Mouse (Mus musculus) lung, postnatal 0 days (tissue): ENCODE data around the gene Gm45713. TPM values are rescaled to one million over a fixed set of nuclear protein-coding genes. Genes with fewer than 3 reads are reported as not detected.
"Not testable (repeated sequence)": the region's sequence is repeated elsewhere in the genome, so short reads cannot be mapped to it uniquely, and the experiment has no call there.

Experiments
- ATAC-seq: fragments of 200-750 bp; cut with Nextera tagmentation; 2 replicates; pipeline ENCODE4 v1.8.0; 2017; ENCODE audit warnings: moderate library complexity
- DNase-seq: peaks from one replicate; pipeline ENCODE4 v3.0.0-alpha.2; 2016; ENCODE audit warnings: low spot score
- H3K27ac ChIP-seq: fragments of 300-500 bp; sonication (generic); 2 replicates; pipeline ENCODE4 v1.5.1; 2014; ENCODE audit warnings: antibody characterized with exemption, mild to moderate bottlenecking, low read length, mixed read lengths
- H3K27me3 ChIP-seq: fragments of 300-500 bp; sonication (generic); replicated peaks from 2 replicates; pipeline ENCODE4 v1.6.1; 2014; ENCODE audit warnings: low read length, mixed read lengths; ENCODE audit not compliant: insufficient read depth
- H3K36me3 ChIP-seq: fragments of 300-500 bp; sonication (generic); 2 replicates; pipeline ENCODE4 v1.6.1; 2014; ENCODE audit warnings: low read length, mixed read lengths; ENCODE audit not compliant: insufficient read depth
- H3K4me1 ChIP-seq: fragments of 300-500 bp; sonication (generic); 2 replicates; pipeline ENCODE4 v1.6.1; 2014; ENCODE audit warnings: antibody characterized with exemption, low read depth, low read length, mixed read lengths; ENCODE audit not compliant: insufficient read depth
- H3K4me2 ChIP-seq: fragments of 300-500 bp; sonication (generic); replicated peaks from 2 replicates; pipeline ENCODE4 v1.6.1; 2014; ENCODE audit warnings: low read depth, mild to moderate bottlenecking, low read length, moderate library complexity, mixed read lengths
- H3K4me3 ChIP-seq: fragments of 300-500 bp; sonication (generic); 2 replicates; pipeline ENCODE4 v1.5.1; 2014; ENCODE audit warnings: low read depth, low read length
- H3K9ac ChIP-seq: fragments of 300-500 bp; sonication (generic); replicated peaks from 2 replicates; pipeline ENCODE4 v1.6.1; 2014; ENCODE audit warnings: low read depth, mild to moderate bottlenecking
- H3K9me3 ChIP-seq: fragments of 300-500 bp; sonication (generic); 2 replicates; pipeline ENCODE4 v1.6.1; 2016; ENCODE audit warnings: low read length, mixed read lengths
- CTCF ChIP-seq: IDR thresholded peaks from 2 replicates; pipeline ENCODE4 v1.5.1; 2016; ENCODE audit warnings: antibody characterized with exemption, mild to moderate bottlenecking
- EP300 ChIP-seq: IDR thresholded peaks from 2 replicates; pipeline ENCODE4 v1.6.1; 2016; ENCODE audit warnings: antibody characterized with exemption, mild to moderate bottlenecking, control low read depth
- WGBS: fragments of 180-500 bp; shearing (Covaris S2); extraction: QIAGEN DNeasy Blood & Tissue Kit; methylation state at CpG from one replicate; pipeline ENCODE4 v1.1.7; 2014; 5-methylcytosine and 5-hydroxymethylcytosine counted together
- polyA plus RNA-seq: library from polyadenylated mRNA; unstranded; fragments of >200 nt; fragmentation: Nextera tagmentation; extraction: Ambion mirVana; gene quantifications from 2 replicates; pipeline ENCODE4 v1.2.1, GENCODE M21; 2015

Gm45713 gene
- polyA plus RNA-seq, 1 experiment from 2014 or later, result 0.62 TPM

DNA sequence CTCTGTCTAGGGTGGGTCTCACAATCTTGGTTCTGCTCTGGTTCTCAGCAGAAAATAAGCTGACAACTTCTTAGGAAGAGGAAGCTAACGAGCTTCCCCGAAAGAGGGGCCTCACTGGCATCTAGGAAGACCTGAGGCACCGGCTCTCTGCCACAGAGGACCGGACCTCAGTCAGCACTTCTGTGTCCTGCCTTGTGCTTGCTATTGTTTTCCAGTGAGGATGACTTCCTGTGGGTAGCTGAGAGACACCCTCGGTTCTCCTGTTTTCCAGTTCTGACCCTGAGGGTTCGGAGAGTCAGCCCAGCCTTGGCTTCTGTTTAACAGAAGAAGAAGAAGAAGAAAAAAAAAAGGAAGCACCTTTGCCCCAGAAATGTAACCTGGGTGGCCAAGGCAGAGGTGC, 38.6 kb downstream of the Gm45713 start:
- WGBS, result 51% methylated on average over 6 of the region's 6 CpGs

DNA sequence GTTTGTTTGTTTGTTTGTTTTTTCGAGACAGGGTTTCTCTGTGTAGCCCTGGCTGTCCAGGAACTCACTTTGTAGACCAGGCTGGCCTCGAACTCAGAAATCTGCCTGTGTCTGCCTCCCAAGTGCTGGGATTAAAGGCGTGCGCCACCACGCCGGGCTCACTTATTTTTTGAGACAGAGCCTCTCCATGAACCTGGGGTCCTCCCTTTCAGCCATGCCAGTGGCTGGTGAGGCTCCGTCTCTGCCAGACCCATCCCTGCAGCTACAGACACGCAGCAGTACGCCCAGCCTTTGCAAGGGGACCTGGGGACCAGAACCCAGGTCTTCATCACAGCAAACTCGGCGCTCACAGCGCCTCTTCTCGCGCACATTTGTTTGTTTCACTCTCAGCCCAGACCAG, 40.1 kb downstream of the Gm45713 start:
- not testable (repeated sequence) for H3K27ac ChIP-seq, DNase-seq, H3K4me1 ChIP-seq, H3K4me2 ChIP-seq, ATAC-seq, H3K9ac ChIP-seq, H3K27me3 ChIP-seq, H3K9me3 ChIP-seq, H3K4me3 ChIP-seq, H3K36me3 ChIP-seq
- 91% methylated on average over 14 of the region's 14 CpGs for WGBS

More for the DNA sequence above, 38.6 kb downstream of the Gm45713 start:
- no peak for TF ChIP-seq EP300
- no peak for TF ChIP-seq CTCF
- no peaks in the 10 kb centered on the region for H3K27me3 ChIP-seq
- peak; percentile 23; the same call in 1 of the 2 replicates for ATAC-seq
- no peaks in the 10 kb centered on the region for H3K4me1 ChIP-seq
- no peak overlapping the region for H3K4me2 ChIP-seq
- H3K9ac ChIP-seq, result no peak overlapping the region
- no peaks in the 10 kb centered on the region for H3K36me3 ChIP-seq
- peak overlapping the region; percentile 14; the same call in 1 of the 2 replicates for H3K27ac ChIP-seq
- no peak overlapping the region for H3K4me3 ChIP-seq
- peak; percentile 31 for DNase-seq
- H3K9me3 ChIP-seq, result no peaks in the 10 kb centered on the region

DNA sequence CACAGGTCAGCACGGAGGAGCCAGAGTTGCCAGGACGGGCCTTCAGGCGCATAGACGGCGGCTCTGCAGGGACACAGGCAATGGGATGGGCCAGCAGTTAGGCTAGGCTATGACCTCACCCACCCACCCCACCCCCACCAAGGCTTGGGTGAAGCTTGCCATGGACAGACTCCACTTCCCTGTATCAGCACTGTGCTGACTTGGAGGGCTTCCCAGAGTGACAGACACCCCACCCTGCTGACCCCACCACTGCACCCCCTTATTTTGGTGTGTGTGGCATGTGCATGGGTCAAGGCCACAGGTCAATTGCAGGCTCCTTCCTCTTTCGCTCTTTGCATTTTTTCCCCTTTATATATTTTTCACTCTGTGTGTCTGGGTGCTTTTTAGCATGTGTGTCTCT, 40.7 kb downstream of the Gm45713 start:
- Histone ChIP-seq H3K4me2 (no peak overlapping the region), H3K27ac (no peak overlapping the region), H3K4me3 (no peak overlapping the region), H3K36me3 (no peaks in the 10 kb centered on the region), H3K9me3 (no peaks in the 10 kb centered on the region), H3K9ac (no peak overlapping the region), H3K27me3 (no peaks in the 10 kb centered on the region), H3K4me1 (no peaks in the 10 kb centered on the region)
- ATAC-seq, result no peak
- no peak for DNase-seq
- no peak for TF ChIP-seq EP300
- TF ChIP-seq CTCF, result no peak
- WGBS, result 71% methylated on average over 6 of the region's 6 CpGs

DNA sequence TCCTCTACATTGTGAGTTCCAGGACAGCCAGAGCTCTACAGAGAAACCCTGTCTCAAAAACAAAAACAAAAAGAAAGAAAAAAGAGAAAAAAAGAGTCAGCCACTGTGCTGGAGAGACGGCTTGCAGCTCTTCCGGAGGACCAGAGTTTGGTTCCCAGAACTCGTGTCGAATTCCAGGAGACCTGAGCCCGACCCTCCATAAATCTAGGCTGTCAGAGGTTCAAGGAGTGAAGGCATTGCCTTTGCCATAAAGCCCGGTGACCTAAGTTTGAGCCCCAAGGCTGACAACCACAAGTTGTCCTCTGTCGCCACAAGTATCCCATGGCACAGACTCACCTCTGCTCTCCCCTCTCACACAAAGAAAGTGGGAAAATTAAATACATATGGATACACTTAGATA, 41.9 kb downstream of the Gm45713 start:
- no peaks in the 10 kb centered on the region for H3K4me1 ChIP-seq
- H3K9me3 ChIP-seq, result no peaks in the 10 kb centered on the region
- no peak overlapping the region for H3K4me2 ChIP-seq
- TF ChIP-seq EP300, result no peak
- TF ChIP-seq CTCF, result no peak
- H3K36me3 ChIP-seq, result no peaks in the 10 kb centered on the region
- ATAC-seq, result no peak
- H3K4me3 ChIP-seq, result no peak overlapping the region
- H3K27ac ChIP-seq, result no peak overlapping the region
- no peaks in the 10 kb centered on the region for H3K27me3 ChIP-seq
- H3K9ac ChIP-seq, result no peak overlapping the region
- no peak for DNase-seq
- 36% methylated on average over 7 of the region's 7 CpGs for whole genome bisulfite sequencing

DNA sequence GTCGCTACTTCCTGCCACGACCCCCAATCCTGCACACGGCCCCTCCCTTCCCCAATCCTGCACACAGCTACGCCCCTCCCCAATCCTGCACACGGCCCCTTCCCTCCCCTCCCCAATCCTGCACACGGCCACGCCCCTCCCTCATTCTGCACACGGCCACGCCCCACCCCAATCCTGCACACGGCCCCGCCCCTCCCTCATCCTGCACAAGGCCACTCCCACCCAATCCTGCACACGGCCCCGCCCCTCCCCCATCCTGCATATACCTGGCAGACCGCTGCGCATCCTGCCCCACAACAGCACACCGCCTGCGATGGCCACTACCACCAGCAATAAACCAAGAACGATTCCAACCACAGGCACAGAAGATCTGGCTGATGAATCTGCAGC, 42.5 kb downstream of the Gm45713 start:
- no peak overlapping the region for H3K4me2 ChIP-seq
- DNase-seq (peak; percentile 53), ATAC-seq (no peak)
- H3K4me3 ChIP-seq, result no peak overlapping the region
- no peaks in the 10 kb centered on the region for H3K27me3 ChIP-seq
- TF ChIP-seq CTCF (no peak), EP300 (no peak)
- no peak overlapping the region for H3K9ac ChIP-seq
- no peaks in the 10 kb centered on the region for H3K9me3 ChIP-seq
- no peaks in the 10 kb centered on the region for H3K36me3 ChIP-seq
- WGBS, result 34% methylated on average over 16 of the region's 18 CpGs
- H3K4me1 ChIP-seq, result no peaks in the 10 kb centered on the region
- H3K27ac ChIP-seq, result peak overlapping the region; percentile 2; the same call in 1 of the 2 replicates

DNA sequence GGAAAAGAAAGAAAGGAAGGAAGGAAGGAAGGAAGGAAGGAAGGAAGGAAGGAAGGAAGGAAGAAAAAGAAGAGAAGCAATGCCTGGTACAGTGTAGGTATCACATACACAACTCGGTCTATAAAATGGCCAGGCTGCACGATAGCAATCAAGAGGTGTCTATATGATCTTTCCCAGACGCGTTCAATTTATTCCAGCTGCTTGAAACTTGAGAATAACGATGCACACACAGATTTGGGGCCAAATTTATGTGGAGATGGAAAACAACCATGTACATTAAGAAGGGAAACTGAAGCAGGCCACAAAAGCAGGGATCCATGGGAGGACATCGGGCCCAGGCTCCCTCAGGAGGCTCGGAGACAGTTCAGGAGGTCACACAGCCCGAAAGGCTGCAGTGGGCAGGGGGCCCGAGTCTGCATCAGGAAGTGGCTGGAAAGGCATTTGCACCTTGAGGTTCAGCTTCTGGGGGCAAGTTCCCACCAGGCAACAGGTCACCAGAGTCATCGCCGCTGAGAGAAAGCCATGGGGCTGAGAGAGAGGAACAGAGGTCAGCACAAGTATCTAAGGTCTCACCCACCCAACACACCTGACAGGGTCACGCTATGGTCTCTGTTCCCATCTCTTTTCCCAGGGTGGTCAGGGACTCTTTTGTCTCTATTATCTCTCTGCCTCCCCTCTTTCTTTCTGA, 43.1 kb downstream of the Gm45713 start:
- no peaks in the 10 kb centered on the region for H3K36me3 ChIP-seq
- no peak for DNase-seq
- ATAC-seq, result no peak
- TF ChIP-seq EP300, result no peak
- 0 out of 2 replicates have a peak, but pooled peaks have one; percentile 1 for TF ChIP-seq CTCF
- 41% methylated on average over 12 of the region's 12 CpGs for WGBS
- H3K4me2 ChIP-seq, result no peak overlapping the region
- peak overlapping the region; percentile 2; the same call in 1 of the 2 replicates for H3K27ac ChIP-seq
- no peak overlapping the region for H3K9ac ChIP-seq
- no peaks in the 10 kb centered on the region for H3K9me3 ChIP-seq
- H3K4me3 ChIP-seq, result no peak overlapping the region
- H3K4me1 ChIP-seq, result no peaks in the 10 kb centered on the region
- H3K27me3 ChIP-seq, result no peaks in the 10 kb centered on the region
